Mouse (Mus musculus) B cell, adult (primary cell): Measurements from ENCODE around the gene Olfr48. TPM values are rescaled to one million over a fixed set of nuclear protein-coding genes. Genes with fewer than 3 reads are reported as not detected.

Source experiments
- total RNA-seq: library from RNA; stranded (reverse); gene quantifications from 4 replicates; pipeline ENCODE4 v1.2.4, GENCODE M21; 2023; ENCODE audit not compliant: inconsistent age

Olfr48 gene
- not detected in 4 replicates for total RNA-seq

DNA sequence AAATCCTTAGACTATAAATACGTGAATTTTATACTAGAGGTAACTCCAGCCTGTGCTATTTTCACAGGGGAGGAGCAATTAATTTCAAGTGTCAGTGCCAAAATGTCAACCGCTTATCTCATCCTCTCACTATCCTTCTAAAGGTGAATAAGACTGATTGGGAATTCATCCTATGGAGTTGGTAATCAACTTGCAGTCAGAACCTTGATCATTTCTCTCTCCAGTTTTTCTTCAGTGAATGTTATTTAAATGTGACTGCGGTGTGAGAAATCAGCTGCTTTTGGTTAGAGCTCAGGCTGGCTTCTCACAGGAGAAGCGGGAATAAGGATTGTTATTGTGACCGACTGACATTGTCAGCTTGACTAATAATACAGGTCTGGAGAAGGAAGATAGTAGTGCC, at the start of gene Olfr48:
Gene Olfr48 (minus strand): TSS at position 101 of the 400 bp plus-strand sequence.

DNA sequence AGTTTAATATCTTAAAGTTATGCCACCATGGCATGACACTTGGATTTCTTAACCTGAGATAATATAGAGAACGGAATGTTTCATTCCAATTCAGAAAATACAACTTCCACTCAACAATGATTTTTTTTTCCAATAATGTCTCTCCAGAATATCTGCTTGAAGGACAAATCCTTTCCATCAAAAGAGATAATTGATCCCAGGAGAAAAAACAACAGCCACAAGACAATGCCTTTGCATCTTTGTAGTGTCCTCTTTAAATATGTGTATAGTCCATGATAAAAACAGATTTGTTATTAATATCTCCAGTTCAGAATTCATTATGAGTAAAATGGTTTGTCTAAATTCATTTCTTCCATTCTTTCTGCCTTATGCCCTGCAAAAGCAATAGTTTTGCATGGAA, 30.1 kb upstream of the Olfr48 start, which contains the start of gene Olfr1257:
Gene Olfr1257 (plus strand): TSS at position 301 of the 400 bp plus-strand sequence.

DNA sequence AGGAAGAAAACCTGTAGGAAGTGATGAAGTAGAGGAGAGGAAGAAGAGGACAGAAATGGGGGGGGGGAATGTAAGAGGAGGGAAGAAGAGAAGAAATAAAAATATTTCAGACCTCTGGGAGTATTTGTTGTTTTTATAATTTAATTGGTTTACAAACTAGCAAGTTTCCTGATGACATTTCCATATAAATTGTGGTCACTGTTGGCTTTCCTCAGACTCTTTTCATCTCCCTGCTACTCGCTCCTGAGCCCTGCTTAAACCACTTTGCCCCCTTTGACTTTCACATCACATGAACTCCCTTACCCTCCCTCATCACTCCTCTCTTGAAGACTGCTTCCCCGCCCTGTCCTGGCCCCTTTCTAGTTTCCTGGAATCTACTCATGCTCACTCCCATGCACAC, 6.5 kb downstream of the Olfr48 start, which contains the start of gene Olfr1256:
Gene Olfr1256 (minus strand): TSS at position 101 of the 400 bp plus-strand sequence.

DNA sequence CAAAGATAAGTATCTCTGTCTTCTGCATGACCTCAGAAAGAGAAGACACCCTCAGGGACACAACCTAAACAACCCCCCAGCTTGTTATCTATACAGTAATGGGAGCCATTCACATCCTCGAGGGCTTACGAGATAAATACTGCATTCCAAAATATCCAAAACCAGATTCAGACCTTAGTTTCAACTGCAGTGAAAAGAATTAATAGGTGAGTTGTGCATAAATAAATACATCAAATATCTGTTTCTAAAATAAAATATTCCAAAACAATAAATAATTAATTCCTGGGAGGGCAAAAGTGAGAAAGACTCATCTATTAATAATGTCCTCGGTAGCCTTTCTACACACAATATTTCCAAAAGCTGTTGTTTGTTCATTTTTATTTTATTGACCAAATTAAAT, 36.3 kb downstream of the Olfr48 start, which contains the start of gene Olfr1255:
Gene Olfr1255 (plus strand): TSS at position 301 of the 400 bp plus-strand sequence.

DNA sequence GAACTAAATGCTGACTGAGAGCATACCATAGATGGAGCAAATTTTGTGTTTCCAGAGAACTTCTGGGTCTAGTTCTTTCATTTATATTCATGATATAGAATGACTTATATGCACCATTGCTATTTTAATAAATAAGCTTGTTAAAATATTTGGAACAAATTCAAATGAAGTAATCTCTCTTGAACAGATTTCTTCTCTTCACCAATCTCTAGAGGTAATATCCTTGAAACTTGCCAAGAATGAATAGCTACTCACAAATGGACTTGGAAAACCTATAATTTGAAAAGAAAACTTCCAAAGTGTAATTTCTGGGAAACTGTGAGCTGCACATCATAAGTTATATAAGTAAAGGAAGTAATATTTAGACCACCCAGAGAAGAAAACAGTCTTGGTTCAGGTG, 54.5 kb downstream of the Olfr48 start, which contains the start of gene Olfr1254:
Gene Olfr1254 (minus strand): TSS at position 101 of the 400 bp plus-strand sequence.

Other genes with a start within 250 kb of the Olfr48 start
- 0.12 TPM in 1 of 4 replicates, not detected in the others for gene Olfr1247, start 234.1 kb downstream of the Olfr48 start, total RNA-seq
- not detected in 4 replicates for gene Olfr1248, start 230.0 kb downstream of the Olfr48 start, total RNA-seq
- not detected in 4 replicates for gene Olfr1249, start 213.2 kb downstream of the Olfr48 start, total RNA-seq
- not detected in 4 replicates for gene Olfr1250, start 186.7 kb downstream of the Olfr48 start, total RNA-seq
- gene Olfr1251, start 176.3 kb downstream of the Olfr48 start, total RNA-seq, result not detected in 4 replicates
- not detected in 4 replicates for gene Olfr1252, start 123.2 kb downstream of the Olfr48 start, total RNA-seq
- gene Olfr1253, start 91.1 kb downstream of the Olfr48 start, total RNA-seq, result not detected in 4 replicates
- not detected in 4 replicates for gene Olfr1254, start 54.6 kb downstream of the Olfr48 start, total RNA-seq
- not detected in 4 replicates for gene Olfr1255, start 36.2 kb downstream of the Olfr48 start, total RNA-seq
- gene Olfr1256, start 6.7 kb downstream of the Olfr48 start, total RNA-seq, result not detected in 4 replicates
- gene Olfr1257, start 30.2 kb upstream of the Olfr48 start, total RNA-seq, result not detected in 4 replicates
- not detected in 4 replicates for gene Olfr1258, start 79.1 kb upstream of the Olfr48 start, total RNA-seq
- not detected in 4 replicates for gene Olfr1259, start 100.5 kb upstream of the Olfr48 start, total RNA-seq
- gene Olfr1260, start 126.1 kb upstream of the Olfr48 start, total RNA-seq, result not detected in 4 replicates
- gene Olfr1261, start 143.0 kb upstream of the Olfr48 start, total RNA-seq, result not detected in 4 replicates
- not detected in 4 replicates for gene Olfr1262, start 151.9 kb upstream of the Olfr48 start, total RNA-seq
- gene Olfr1263, start 163.9 kb upstream of the Olfr48 start, total RNA-seq, result not detected in 4 replicates
- not detected in 4 replicates for gene Olfr1264, start 177.4 kb upstream of the Olfr48 start, total RNA-seq
- not detected in 4 replicates for gene Olfr1265, start 187.1 kb upstream of the Olfr48 start, total RNA-seq
- gene Olfr140, start 215.4 kb upstream of the Olfr48 start, total RNA-seq, result not detected in 4 replicates